Mouse (Mus musculus) heart, embryonic 13.5 days (tissue): Measurements from ENCODE around the gene Tcp10a. TPM values are rescaled to one million over a fixed set of nuclear protein-coding genes. Genes with fewer than 3 reads are reported as not detected.
"Not testable (repeated sequence)": the region's sequence is repeated elsewhere in the genome, so short reads cannot be mapped to it uniquely, and the experiment has no call there.

Source experiments
- ATAC-seq: fragments of 200-750 bp; cut with Nextera tagmentation; 2 replicates; pipeline ENCODE4 v1.8.0; 2017; ENCODE audit warnings: moderate TSS enrichment; ENCODE audit not compliant: insufficient number of reproducible peaks, low FRiP score, low TSS enrichment; ENCODE audit errors: extremely low read depth
- H3K27ac ChIP-seq: fragments of 300-500 bp; sonication (generic); replicated peaks from 2 replicates; pipeline ENCODE4 v1.5.1; 2015; ENCODE audit warnings: moderate library complexity, mild to moderate bottlenecking, inconsistent platforms
- H3K27me3 ChIP-seq: fragments of 300-500 bp; sonication (generic); replicated peaks from 2 replicates; pipeline ENCODE4 v1.6.1; 2015; ENCODE audit warnings: mild to moderate bottlenecking, inconsistent platforms
- H3K36me3 ChIP-seq: fragments of 300-500 bp; sonication (generic); 2 replicates; pipeline ENCODE4 v1.6.1; 2015; ENCODE audit warnings: mild to moderate bottlenecking, inconsistent platforms
- H3K4me1 ChIP-seq: fragments of 300-500 bp; sonication (generic); 2 replicates; pipeline ENCODE4 v1.6.1; 2015; ENCODE audit warnings: inconsistent platforms
- H3K4me2 ChIP-seq: fragments of 300-500 bp; sonication (generic); 2 replicates; pipeline ENCODE4 v1.6.1; 2015; ENCODE audit warnings: inconsistent platforms, mild to moderate bottlenecking, moderate library complexity
- H3K4me3 ChIP-seq: fragments of 300-500 bp; sonication (generic); 2 replicates; pipeline ENCODE4 v1.5.1; 2015; ENCODE audit warnings: moderate library complexity, mild to moderate bottlenecking, inconsistent platforms
- H3K9ac ChIP-seq: fragments of 300-500 bp; sonication (generic); 2 replicates; pipeline ENCODE4 v1.6.1; 2015; ENCODE audit warnings: inconsistent platforms, mild to moderate bottlenecking, moderate library complexity
- H3K9me3 ChIP-seq: fragments of 300-500 bp; sonication (generic); 2 replicates; pipeline ENCODE4 v1.6.1; 2016; ENCODE audit warnings: inconsistent platforms
- WGBS: fragments of 180-500 bp; shearing (Covaris S2); methylation state at CpG from one replicate; pipeline ENCODE4 v1.1.7; 2015; ENCODE audit warnings: mixed read lengths; 5-methylcytosine and 5-hydroxymethylcytosine counted together
- polyA plus RNA-seq: library from polyadenylated mRNA; unstranded; fragments of >200 nt; fragmentation: Nextera tagmentation; extraction: Ambion mirVana; gene quantifications from 2 replicates; pipeline ENCODE4 v1.2.1, GENCODE M21; 2015

The Tcp10a gene
- polyA plus RNA-seq, 1 experiment from 2014 or later = 0.13 TPM

DNA sequence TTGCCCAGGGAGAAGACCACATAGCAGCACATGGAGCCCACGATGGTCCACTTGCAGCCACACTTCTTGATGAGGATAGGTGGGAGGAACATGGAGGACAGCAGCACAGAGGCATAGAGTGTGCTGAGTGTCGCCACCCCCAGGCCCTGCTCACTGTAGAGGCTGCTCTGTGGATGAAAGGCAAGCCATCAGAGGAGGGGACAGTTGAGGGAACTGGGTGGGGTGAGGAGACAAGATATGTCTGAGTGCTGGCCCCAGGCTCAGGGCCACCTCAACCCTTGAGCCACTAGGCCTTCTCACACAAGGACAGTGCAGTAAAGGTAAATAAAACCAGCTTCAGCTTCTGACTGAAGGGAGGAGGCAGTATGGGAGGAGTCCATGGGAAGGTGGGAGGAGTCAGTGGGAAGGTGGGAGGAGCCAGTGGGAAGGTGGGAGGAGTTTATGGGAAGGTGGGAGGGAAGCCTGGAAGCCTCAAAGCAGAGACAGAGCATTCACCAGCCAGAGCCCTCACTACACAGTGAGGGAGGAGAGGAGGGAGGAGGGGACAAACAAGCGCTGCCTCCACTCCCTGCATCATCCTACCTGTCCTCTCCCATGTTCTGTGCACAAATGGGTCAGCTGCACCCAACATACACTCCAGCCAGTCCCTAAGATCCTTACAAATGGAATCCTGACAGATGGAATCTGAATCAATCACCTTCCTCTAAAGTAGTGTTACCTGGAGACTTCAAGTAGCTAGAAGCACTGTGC, 52.7 kb downstream of the Tcp10a start:
- not testable (repeated sequence) for H3K36me3 ChIP-seq, H3K9me3 ChIP-seq, H3K4me3 ChIP-seq, H3K4me1 ChIP-seq, H3K4me2 ChIP-seq, H3K27me3 ChIP-seq, H3K27ac ChIP-seq, ATAC-seq, H3K9ac ChIP-seq
- WGBS = 91% methylated on average over 1 of the region's 3 CpGs

DNA sequence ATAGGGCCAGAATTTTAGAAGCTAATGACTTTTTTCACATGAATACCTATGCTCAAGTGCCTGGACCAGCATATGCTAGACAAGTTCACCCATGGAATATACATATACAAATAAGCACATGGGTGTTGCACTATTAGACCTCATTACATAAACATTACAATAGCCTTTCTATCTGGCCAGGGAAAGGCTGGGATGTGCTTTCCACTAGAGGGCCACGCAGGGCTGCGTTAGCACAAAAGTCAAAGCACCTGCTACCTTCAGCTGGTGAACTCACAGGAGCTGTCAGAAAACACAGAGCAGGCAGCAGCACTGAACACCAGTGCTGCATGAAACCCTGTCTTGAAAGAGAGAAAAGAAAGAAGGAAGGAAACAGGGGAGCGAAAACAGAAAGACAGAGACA, 53.5 kb downstream of the Tcp10a start:
- H3K9ac ChIP-seq, H3K4me2 ChIP-seq, H3K4me1 ChIP-seq, H3K36me3 ChIP-seq, H3K27ac ChIP-seq, H3K4me3 ChIP-seq, H3K27me3 ChIP-seq, H3K9me3 ChIP-seq, ATAC-seq: not testable (repeated sequence)
- WGBS = 22% methylated on average over 3 of the region's 3 CpGs

DNA sequence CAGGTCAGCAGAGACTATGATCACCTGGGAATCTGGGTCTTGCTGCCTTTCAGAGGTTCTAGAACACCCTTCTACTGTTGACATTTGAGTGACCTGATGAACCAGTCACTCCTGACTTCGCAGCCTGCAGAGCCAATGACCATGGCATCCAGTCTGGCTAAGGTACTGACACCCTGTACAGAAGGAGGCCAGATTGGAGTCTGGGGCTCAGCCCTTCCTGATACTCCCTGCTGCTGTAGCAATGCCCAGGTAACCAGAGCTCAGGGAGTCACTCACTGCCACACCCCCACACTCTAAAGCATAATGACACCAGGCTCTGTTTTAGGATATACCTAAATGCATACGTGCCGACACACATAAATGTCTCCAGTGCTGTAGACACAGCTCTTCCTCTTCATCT, 58.3 kb downstream of the Tcp10a start:
- H3K9me3 ChIP-seq, H3K4me1 ChIP-seq, H3K27ac ChIP-seq, H3K4me2 ChIP-seq, ATAC-seq, H3K36me3 ChIP-seq, H3K9ac ChIP-seq, H3K4me3 ChIP-seq, H3K27me3 ChIP-seq: not testable (repeated sequence)
- WGBS = 87% methylated on average over 1 of the region's 3 CpGs

DNA sequence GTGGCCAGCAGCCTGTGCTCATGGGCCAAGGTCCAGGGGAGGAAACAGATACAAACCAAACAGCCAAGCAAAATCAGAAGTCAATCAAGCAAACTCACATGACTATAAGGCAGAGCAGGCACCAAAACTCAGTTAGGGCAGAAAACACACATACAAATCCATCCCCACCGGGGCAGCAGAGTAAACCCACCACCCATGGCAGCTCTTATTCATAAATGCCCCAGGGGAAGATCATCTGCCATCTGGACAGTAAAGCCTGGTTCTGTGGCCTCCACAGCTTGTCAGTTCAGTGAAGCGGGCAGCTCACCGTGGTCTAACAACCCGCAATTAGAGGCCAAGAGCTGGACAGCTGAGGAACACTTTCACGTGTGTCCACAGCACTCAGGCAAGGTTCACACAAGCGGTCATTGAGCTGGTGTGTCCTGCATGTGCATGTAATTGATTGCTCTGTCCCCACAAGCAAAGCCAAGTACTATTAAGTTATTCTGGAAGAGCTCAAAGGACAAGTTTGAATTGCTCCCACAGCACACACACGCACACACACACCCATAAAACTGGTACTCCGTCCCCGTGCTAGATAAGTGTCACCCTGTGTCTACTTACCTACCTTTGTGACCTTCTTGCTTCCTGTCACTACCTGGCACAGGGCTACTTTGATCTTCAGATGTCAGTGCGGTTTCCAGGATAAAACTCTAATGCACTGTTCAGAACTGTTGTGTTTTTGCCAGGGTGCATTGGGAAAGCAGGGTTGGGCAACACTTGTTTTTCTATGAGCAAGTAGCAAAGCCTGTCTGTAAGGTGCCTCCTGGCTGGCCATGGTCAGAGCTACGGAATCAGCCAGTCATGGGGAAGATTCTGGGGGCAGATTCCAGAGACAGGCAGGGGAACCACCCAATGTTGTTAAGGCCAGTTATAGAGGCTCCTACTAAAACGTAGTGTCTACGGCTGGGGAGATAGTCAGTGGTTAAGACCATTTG, 59.0 kb downstream of the Tcp10a start:
- 80% methylated on average over 12 of the region's 13 CpGs for WGBS
- H3K4me1 ChIP-seq, H3K36me3 ChIP-seq, H3K9me3 ChIP-seq, H3K27ac ChIP-seq, ATAC-seq, H3K9ac ChIP-seq, H3K4me2 ChIP-seq, H3K27me3 ChIP-seq, H3K4me3 ChIP-seq: not testable (repeated sequence)

DNA sequence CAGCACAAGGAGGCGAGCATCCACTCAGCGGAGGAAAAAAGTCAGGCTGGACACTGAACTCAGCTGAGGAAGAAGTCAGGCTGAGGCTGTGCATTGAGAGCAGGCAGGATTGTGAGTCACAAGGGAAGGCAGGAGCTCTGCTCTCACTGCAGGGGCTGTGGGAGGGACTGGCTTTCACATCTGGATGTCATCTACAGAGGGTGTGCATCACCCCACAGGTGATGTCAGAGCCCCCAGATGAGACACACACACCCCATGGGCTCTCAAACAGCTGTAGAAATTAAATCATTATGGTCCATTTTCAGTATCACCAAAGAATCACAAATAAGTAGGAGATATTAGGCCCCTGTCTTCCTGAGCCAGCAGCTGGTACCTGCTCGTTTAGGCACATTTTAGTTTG, 60.9 kb downstream of the Tcp10a start, which contains the start of gene Unc93a2:
Gene Unc93a2 (minus strand): TSS at position 101 of the 400 bp plus-strand sequence.
- not testable (repeated sequence) for H3K27ac ChIP-seq, ATAC-seq, H3K4me1 ChIP-seq, H3K9ac ChIP-seq, H3K36me3 ChIP-seq, H3K27me3 ChIP-seq, H3K4me2 ChIP-seq, H3K4me3 ChIP-seq, H3K9me3 ChIP-seq
- 76% methylated on average over 3 of the region's 3 CpGs for WGBS

DNA sequence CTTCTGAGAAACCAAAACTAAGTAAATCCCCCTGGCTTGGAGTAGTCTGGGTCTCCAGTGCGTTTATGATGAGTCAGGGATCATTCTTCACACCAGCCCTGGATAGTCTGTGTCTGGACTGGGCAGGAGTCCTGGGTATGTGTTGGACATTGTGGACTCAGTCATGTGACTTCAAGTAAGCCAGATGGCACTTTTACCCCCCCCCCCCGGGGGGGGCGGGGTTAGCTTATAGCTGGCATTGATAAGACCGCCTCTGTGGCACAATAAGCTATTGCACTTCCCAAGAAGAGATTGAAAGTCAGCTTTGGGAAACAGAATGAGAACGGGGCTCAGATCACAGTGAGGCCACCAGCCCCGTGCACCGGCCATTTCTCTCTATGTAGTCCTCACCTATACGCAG, 61.6 kb downstream of the Tcp10a start:
- H3K9ac ChIP-seq, H3K27ac ChIP-seq, H3K36me3 ChIP-seq, H3K4me2 ChIP-seq, H3K4me3 ChIP-seq, H3K4me1 ChIP-seq, H3K9me3 ChIP-seq, ATAC-seq, H3K27me3 ChIP-seq: not testable (repeated sequence)
- WGBS = 59% methylated on average over 8 of the region's 8 CpGs

DNA sequence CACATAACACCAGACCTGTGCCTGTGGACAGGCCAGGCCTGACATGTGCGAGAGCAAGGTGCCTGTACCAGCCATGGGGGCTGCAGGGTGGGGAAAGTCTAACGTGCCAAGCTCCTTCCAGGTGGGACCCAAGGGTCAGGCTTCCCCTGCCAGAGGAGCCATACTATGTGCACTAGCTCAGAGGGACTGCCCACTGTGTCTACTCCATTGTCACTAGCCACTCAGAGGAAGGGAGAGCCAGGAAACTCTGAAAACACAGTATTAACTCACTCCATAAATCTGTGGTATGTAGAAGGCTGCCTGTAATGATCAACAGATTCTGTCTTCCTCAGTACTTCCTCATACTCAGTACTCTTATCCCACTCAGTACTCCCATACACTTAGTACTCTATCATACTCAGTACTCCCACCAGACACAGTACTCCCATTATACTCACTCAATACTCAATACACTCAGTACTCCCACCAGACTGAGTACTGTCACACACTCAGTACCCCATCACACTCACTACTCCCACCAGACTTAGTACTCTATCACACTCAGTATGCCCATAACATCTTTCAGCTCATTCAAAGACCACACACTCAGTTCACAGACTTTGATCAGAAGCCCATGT, 64.0 kb downstream of the Tcp10a start:
- not testable (repeated sequence) for ATAC-seq, H3K4me1 ChIP-seq, H3K36me3 ChIP-seq, H3K4me2 ChIP-seq, H3K9ac ChIP-seq, H3K27me3 ChIP-seq, H3K4me3 ChIP-seq, H3K9me3 ChIP-seq, H3K27ac ChIP-seq
- WGBS = no CpG with 5 or more reads among the region's 2 CpGs

DNA sequence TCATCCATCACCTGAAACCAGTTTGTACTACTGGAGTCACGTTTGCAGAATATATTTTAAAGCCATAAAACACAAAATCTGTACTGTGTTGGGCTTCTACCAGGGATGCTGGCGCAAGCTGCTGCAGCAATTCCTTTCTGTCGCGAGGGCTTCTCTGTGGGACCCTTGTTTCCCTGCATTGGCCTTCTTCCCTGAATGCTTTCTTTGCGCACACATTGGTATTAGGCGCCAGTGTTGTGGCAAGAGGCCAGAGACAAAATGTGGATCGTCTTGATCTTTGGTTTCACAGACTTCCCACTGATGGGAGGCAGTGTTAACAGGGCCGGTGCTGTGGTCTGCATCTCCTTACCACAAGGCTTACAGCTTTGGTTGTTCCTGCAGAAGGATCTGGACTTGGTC, 64.5 kb downstream of the Tcp10a start:
- not testable (repeated sequence) for H3K9me3 ChIP-seq, ATAC-seq, H3K4me2 ChIP-seq, H3K4me3 ChIP-seq, H3K36me3 ChIP-seq, H3K9ac ChIP-seq, H3K4me1 ChIP-seq, H3K27me3 ChIP-seq, H3K27ac ChIP-seq
- 70% methylated on average over 7 of the region's 8 CpGs for WGBS

DNA sequence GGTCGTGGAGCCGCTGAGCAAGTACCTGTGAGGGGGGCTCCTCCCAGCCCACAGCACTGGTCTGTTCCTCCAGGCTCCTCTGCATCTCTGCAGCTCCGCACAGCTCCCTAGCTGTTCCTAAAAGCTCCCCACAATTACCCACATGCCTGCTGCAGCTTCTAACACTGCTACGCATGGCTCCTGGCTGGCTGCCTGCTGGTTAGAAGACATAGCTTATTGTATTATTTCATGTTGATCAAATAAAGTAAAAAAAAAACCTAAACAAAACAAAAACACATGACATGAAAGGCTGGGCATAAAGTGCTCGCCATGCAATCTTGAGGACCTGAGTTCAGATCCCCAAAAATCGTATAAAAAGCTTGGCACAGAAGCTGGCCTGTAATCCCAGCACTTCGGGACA, 65.5 kb downstream of the Tcp10a start:
- not testable (repeated sequence) for ATAC-seq, H3K27ac ChIP-seq, H3K36me3 ChIP-seq, H3K4me2 ChIP-seq, H3K27me3 ChIP-seq, H3K9ac ChIP-seq, H3K4me3 ChIP-seq, H3K4me1 ChIP-seq, H3K9me3 ChIP-seq
- WGBS = 76% methylated on average over 7 of the region's 7 CpGs

DNA sequence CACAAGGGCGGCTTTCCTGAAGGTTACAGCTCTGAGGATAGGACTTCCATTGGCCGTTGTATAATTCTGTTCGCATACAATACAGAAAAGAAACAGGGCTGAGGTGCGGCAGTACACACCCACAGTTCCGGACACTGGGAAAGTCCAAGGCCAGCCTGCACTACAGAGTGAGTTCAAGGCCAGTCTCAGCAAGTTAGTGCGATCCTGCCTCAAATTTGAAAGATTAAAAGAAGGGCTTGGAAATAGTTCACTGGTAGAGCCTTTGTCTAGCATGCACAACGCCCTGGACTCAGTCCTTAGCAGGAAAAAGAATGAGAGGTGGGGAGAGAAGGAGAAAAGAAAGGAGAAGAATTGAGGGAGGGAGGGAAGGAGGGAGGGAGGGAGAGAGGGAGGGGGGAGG, 70.7 kb downstream of the Tcp10a start:
- H3K9me3 ChIP-seq, H3K27ac ChIP-seq, H3K9ac ChIP-seq, H3K4me1 ChIP-seq, H3K4me3 ChIP-seq, ATAC-seq, H3K36me3 ChIP-seq, H3K27me3 ChIP-seq, H3K4me2 ChIP-seq: not testable (repeated sequence)
- 80% methylated on average over 7 of the region's 7 CpGs for WGBS
